Mouse (Mus musculus) C2C12 (cell line): ENCODE measurements around the gene Thsd7a.

Source experiments
- CEBPB ChIP-seq: IDR thresholded peaks from one replicate; pipeline ENCODE4 v1.6.1; 2011; ENCODE audit warnings: low read depth, mild to moderate bottlenecking, control low read depth, moderate library complexity
- CTCF ChIP-seq: IDR thresholded peaks from one replicate; pipeline ENCODE4 v1.5.1; 2011; ENCODE audit not compliant: control insufficient read depth, insufficient read depth, insufficient read length
- FOSL1 ChIP-seq: IDR thresholded peaks from one replicate; pipeline ENCODE4 v1.8.0; 2011; ENCODE audit warnings: mild to moderate bottlenecking, low read length; ENCODE audit not compliant: poor library complexity, insufficient read depth, severe bottlenecking
- MYOD1 ChIP-seq: IDR thresholded peaks from one replicate; pipeline ENCODE4 v1.6.1; 2011; ENCODE audit warnings: low read depth; ENCODE audit not compliant: control insufficient read depth, insufficient read length

DNA sequence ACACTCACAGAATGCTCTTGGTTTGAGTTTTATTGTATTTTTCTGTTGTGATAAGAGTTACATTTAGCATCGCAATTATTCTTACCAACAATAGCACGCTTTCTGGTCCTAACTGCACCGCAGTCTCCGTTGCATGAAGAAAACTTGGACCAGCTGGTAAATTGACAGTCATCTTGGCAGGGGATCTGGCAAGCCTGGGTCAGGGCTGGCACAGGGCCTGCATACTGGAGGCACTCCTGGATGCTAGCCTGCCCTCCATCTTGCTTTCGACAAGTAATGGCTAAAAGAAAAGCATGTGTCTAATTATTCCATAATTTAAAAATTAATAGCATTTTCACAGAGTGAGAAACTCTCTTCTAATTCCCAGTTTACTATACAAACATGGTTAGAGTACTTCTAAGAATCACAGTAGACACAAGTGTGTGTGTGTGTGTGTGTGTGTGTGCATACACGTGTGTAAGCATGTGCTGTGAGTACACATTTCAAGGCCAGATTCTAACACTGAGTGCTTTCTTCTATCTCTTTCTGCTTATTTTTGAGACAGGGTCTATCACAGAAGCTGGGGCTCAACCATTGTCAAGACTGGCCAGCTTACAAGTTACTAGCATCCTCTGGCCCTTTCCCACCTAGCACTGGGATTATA lies 368.0 kb downstream of the Thsd7a start:
- TF ChIP-seq CTCF (no peak), CEBPB (no peak), MYOD1 (no peak), FOSL1 (no peak)
